Mouse (Mus musculus) brain, adult 2 months (tissue): Measurements from ENCODE around the gene Tox2.

Source experiments
- DNase-seq: peaks from one replicate; pipeline ENCODE4 v3.0.0; 2011; ENCODE audit warnings: low read depth, low spot score

Tox2 gene

GRCm38 (mm10) chr2:163254228-163254627 is 51.3 kb downstream of the Tox2 start:
- DNase-seq, result no peak

- DNase-seq, result no peak
These were observed 53.8 kb downstream of the Tox2 start for GRCm38 (mm10) chr2:163256765-163257164.

DNA sequence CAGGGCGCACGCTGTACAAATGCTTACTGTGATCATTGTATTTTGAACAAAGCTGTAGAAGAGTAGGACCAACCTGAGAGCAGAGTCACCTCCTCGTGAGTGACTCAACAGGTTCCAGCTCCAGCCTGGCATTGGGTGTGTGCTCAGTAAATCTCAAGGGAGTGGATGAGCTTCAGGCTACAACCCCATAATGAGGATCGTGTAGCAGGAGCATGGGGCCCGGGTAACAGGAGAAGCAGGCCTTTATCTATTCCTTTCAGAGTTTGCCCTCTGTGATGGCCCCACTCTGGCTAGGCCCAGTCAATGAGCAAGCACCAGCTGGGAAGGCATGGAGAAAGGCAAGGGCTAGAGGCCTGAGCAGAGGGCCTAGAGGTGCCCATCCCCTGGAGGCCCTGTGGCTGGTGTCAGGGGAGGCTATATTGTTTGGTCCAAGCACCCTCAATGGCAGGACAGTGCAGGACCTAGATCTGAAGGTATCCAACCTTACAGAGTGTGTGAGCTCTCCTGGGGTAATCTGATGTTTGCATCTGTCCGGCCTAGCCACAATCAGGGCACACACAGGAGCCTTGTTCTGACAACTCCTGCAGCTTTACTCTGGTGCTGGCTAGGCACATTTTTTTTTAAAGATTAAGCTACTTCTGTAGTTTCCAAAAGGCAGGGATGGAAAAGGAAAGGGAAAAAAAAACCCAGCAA is 58.6 kb downstream of the Tox2 start:
- peak; percentile 39 for DNase-seq

DNA sequence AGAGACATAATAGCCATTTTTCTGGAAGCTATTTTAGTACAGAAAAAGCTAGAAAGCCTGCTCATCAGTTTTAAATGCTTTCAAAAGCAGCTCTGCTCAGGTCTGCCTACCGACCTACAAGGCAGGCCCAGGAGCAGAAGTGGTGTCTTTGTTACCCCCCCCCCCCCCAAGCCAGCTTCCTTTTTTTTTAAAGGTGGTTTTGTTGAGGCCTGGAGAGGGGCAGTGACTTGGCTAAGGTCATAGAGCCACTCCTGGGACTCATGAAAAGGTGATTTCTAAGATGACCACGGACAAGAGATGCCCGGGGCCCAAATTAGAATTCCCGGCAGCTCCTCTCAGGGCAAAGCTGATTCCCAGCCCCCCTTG is 59.1 kb downstream of the Tox2 start:
- no peak for DNase-seq

DNA sequence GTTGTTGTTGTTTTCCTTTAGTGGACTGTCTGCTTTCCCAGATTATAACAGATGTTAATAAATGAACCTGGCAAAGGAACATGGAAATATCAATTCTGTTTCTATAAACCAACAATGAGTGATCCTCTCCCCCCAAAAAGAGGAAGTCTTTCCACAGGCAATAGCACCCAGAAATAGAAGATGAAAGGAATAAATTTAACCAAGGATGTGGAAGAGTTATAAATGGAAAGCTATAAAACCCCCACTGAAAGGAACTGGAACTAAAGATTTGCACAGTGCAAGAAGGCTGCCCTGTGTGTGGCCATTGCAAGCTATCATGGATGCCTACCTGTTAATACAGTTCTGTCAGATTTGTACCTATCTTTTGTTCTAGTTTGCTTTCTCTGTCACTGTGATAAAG is 64.2 kb downstream of the Tox2 start:
- no peak for DNase-seq

DNA sequence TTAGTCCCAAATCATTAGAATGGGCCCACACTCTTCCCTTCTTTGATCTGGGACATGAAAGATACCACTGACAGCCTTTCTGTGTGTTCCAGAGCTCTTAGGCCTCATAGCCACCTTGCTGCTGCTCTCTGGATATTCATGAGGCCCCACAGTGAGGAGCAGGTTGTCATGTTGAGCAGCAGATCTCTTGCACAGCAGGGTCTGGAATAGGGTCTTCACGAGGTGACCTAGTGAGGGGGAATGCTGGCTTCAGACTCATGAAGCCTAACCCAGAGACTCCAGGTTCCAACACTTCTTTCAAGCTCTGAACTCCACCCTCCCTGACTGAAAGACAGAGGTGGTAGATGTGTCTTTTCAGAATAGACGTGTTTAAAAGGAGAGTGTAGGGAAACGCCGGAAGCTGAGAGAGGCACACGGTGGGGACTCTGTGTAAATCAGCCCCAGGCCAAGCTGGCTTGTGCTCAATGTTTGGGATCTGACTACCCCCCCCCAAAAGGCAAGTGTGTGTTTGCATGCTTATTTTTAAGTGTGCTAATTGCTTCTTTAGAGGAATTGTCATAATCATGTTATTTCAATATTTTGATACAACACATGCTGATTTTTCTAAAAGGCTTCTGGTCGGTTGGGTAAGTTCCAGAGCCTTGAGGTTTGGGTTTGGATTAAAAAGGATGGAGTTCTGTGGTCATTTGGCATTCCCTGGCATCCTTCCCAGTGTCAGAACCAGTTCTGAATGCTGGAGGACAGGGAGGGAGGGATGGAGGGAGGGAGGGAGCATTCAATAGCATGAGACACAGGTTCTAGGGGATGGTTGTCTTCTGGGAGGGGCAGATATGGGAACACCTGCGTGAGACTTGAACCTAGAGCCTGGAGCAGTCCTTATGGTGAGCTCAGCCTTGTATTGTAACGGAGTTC is 68.9 kb downstream of the Tox2 start:
- peak; percentile 31 for DNase-seq

GRCm38 (mm10) chr2:163273815-163274214 is 70.9 kb downstream of the Tox2 start:
- no peak for DNase-seq

GRCm38 (mm10) chr2:163275986-163276385 is 73.1 kb downstream of the Tox2 start:
- no peak for DNase-seq

DNA sequence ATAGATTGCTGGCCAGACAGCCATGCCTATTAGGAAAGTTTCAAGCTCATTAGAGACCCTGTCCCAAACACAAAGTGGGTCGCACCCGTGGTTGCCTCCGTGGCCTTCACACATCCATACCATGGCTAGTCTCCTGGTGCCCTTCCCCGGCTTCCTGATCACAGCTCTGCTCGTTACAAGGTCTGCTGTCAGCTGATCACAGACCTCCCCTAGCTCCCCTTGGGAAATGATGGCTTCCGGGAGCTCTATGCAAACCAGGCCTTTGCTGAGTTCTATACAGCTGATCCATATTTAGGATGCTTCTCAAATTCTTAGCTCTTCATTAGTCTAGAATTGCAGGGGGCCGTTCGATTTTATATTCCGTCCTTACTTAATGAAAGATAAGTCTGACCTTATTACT is 75.1 kb downstream of the Tox2 start:
- no peak for DNase-seq

DNA sequence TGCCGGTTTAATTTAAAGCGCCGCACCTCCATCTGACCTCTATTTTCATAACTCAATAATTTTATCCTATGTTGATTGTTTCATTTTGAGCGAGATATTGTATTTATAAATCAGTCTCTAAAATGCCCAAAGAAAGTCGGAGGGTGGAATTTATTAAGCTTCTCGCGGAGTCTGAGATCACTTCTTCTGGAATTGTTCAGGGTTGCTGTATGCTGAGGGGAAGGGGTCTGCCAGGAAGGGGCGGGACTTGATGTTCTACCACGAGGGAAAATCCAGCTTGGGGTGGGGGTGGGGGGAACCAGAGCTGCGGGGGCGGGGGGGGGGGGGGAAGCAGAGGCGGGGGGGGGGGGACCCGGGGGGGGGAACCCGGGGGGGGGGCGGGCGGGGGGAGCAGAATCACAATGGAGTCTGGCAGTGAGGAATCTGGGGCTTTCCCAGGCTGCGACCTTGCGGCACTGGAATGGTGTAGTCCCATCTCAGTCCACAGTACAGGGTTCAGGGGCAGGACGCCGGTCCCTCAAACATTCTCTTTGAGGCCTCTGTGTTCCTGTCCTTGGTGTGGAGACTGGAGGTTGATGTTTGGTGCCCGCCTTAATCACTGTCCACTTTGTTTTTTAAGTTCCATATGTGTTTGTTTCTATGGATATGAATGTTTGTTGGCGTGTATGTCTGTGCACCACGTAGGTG is 77.9 kb downstream of the Tox2 start:
- no peak for DNase-seq

- peak; percentile 63 for DNase-seq
These were observed 81.9 kb downstream of the Tox2 start for GRCm38 (mm10) chr2:163284856-163285255.

DNA sequence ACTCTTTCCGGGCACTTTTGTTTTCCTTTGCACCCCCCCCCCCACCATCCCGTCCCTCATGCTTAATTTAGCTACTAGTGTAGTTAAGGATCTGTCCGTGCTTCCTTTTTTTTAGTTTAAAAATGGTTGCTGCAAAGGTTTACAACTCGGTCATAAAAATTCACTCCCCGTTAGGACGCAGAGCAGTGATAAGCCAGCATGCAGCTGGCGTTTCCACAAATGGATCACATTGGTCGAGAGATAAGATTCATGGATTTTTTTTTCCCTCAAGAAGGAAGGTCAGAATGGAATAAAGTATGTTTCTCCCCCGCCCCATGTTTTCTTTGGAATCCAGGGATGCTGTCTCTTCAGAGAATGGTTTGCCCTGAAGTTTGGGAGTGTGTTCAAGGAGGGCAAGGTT is 82.4 kb downstream of the Tox2 start:
- DNase-seq, result no peak

DNA sequence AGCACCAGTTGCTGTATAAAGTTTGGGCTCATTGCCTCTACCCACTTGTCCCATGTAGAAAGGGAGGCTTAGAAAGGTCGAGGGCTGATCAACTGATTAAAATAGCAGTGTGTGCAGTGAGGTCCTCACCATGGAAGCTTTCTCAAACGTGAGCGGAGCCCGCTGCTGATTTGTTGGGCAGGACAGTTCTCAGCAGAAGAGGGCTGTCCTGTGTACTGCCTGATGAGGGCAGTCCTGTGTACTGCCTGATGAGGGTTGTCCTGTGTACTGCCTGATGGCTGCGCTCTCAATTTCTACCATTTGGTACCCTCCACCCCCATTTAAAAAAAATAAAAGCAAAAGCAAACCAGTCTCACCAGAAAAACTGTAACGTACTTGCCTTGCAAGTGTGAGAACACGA is 82.8 kb downstream of the Tox2 start:
- DNase-seq, result peak; percentile 26

- DNase-seq, result no peak
These were observed 86.0 kb downstream of the Tox2 start for GRCm38 (mm10) chr2:163288881-163289379.

GRCm38 (mm10) chr2:163296999-163297630 is 94.2 kb downstream of the Tox2 start:
- no peak for DNase-seq

GRCm38 (mm10) chr2:163300069-163301060 is 97.4 kb downstream of the Tox2 start:
- no peak for DNase-seq

DNA sequence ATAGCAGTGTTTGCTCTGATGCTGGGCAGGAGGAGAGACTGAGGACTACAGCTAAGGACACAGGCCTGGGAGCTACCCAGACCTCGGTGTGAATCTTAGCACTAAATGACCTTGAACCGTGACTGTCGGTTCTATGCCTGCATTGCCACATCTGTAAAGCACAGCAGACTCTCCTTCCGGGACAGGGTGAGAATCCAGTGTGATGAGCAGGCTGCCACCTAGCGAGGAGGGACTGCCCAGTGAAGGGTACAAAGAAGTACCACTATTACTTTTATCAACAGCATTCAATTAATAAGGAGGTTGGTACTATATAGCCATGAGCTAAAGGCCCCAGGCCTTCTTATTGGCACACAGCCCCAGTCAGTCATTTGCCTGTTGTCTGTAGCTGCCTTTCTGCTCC is 98.7 kb downstream of the Tox2 start:
- DNase-seq, result no peak

DNA sequence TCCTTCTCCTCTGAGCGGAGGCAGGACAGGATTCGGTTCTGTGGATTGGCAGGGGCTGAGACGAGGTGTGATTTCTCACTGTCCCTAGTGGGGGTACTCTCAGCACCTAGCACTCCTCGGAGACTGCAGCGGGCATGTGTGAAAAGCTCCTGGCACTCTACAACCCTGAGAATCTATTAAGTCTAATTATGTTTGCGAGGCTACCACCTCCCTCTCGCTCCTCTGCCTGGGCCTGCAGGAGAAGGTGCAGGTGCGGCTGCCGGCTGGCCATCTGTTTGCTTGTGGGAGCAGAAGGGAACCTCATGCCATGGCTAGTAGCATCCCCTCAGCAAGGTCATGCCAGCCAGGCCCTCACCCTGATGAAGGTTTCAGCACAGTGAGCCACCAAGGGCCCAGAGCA is 100.1 kb downstream of the Tox2 start:
- DNase-seq, result peak; percentile 61

DNA sequence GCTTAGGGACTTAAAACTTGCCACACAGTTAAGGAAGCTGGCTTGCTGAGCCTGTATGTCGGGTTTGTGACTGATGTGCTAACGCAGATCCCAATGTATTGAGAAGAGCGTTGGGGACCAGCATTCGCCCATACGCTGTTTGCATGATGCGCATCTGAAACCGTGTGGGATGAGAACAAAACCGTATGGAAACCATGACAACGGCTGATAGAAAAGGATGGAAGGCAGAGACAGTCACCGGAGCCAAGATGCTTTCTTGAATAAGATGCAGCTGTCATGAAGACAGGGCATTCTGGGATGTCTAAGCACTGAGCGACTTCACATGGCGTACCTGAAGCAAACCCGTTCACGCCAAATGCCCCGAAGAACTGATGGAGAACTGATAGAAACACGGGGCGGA is 106.5 kb downstream of the Tox2 start:
- DNase-seq, result peak; percentile 81

GRCm38 (mm10) chr2:163310163-163310688 is 107.3 kb downstream of the Tox2 start:
- peak; percentile 39 for DNase-seq
